In the genomic region with DNA sequence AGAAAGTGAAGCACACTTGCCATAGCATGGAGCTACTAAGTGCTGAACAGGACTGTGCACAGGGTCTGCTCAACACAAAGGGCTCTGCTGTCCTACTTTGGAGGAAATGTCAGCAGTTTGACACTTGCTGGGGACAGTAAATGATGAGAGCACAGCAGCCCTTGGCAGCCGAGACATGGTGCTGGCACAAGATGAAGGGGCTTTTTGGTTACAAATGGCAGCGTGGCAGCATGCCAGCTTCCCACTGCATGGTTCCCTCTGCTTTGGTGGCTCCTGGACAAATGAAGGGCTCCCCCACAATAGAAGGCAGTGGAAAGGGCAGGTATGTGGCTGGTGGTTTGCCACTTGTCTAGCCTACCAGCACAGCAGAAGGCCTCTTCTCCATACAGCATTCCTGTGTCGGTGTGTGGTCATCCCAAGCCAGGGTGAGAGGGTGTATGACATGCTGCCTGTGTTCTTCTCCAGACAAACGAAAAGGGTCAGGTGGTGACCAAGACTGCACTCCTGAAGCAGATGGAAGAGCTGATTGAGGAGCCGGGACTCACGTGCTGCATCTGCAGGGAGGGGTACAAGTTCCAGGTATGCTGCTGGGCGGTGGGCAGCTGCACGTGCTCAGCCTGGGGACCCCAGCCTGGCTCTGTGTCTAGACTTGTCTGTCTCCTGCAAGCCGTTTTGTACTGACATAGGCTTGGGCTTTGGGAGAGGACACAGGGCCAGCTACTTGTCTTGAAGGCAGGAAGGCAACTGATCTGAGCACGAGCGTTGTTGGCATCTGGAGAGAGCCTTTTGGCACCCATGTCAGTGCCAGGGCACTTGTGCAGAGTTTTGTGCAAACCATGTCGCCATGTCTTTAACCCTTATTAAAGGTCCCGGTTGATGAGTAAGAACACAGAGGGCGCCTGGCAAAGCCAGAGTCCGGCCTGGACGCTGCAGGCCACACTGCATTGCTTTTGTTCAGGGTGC, we compare ENCODE assay signal across 10 mouse cellular contexts. TPM values are rescaled to one million over a fixed set of nuclear protein-coding genes. Genes with fewer than 3 reads are reported as not detected.
DNase-seq lines count a peak whose midpoint lies in the region; ATAC-seq lines count a peak whose summit lies in the region.
"Had no signal": no experiment of that assay in that cellular context is flagged by ENCODE, and none has a peak within 500 bp of the region (broad histone marks: within the 10 kb centered on the region; RNA-seq: fewer than 3 reads in every experiment).

No protein-coding gene starts in this region.

- DNase-seq in cerebellum, adult 8-10 months: no peak
- DNase-seq in lung, postnatal 10 days: peak; percentile 41
- no peak for DNase-seq in lung, postnatal 14 days
- peak; percentile 62 for DNase-seq in cerebellum, adult 11-12 months
- no peak for DNase-seq in c-Kit-positive CD71-positive TER-119-positive erythroid progenitor cells, embryonic 14.5 days (ENCODE audit: low spot score)
- DNase-seq: heart, postnatal 4 days had no signal

- no peaks in the 10 kb centered on the region for H3K27me3 ChIP-seq in midbrain, embryonic 16.5 days (ENCODE audit: control insufficient read depth, insufficient read depth, low read depth, low read length)
- H3K27me3 ChIP-seq: limb, embryonic 13.5 days had no signal

- no peaks in the 10 kb centered on the region for H3K4me1 ChIP-seq in midbrain, embryonic 16.5 days (ENCODE audit: control insufficient read depth, insufficient read depth, low read length)
- H3K4me1 ChIP-seq: limb, embryonic 13.5 days had no signal

- H3K9me3 ChIP-seq in midbrain, embryonic 16.5 days (replicated peaks; ENCODE audit: control insufficient read depth, low read length, poor library complexity, severe bottlenecking): no peaks in the 10 kb centered on the region
- H3K9me3 ChIP-seq: limb, embryonic 13.5 days had no signal

- 82% methylated on average over 16 of the region's 16 CpGs for WGBS in midbrain, embryonic 16.5 days

- H3K4me3 ChIP-seq in midbrain, embryonic 16.5 days (ENCODE audit: low read depth, low read length): no peak overlapping the region
- H3K4me3 ChIP-seq: limb, embryonic 13.5 days had no signal

- peak overlapping the region; percentile 29; the same call in 1 of the 2 replicates for H3K27ac ChIP-seq in midbrain, embryonic 16.5 days (ENCODE audit: low read length)
- H3K27ac ChIP-seq: limb, embryonic 13.5 days had no signal

- no peak overlapping the region for H3K4me2 ChIP-seq in midbrain, embryonic 16.5 days (ENCODE audit: low read length)
- H3K4me2 ChIP-seq: limb, embryonic 13.5 days had no signal

- H3K36me3 ChIP-seq in midbrain, embryonic 16.5 days (ENCODE audit: control insufficient read depth, insufficient read depth, low read length): peaks cover 59% of the 10 kb centered on the region

- peak; percentile 47; the same call in 1 of the 2 replicates for ATAC-seq in cerebellum, adult (ENCODE audit: insufficient number of reproducible peaks, low FRiP score, low TSS enrichment)
- ATAC-seq in midbrain, embryonic 16.5 days: peak; percentile 70
- no peak for ATAC-seq in megakaryocyte-erythroid progenitor cell, adult 5-6 weeks (replicated peaks; ENCODE audit: low FRiP score, low TSS enrichment, poor library complexity, severe bottlenecking)

- H3K9ac ChIP-seq in midbrain, embryonic 16.5 days (ENCODE audit: low read depth, low read length): no peak overlapping the region
- H3K9ac ChIP-seq: limb, embryonic 13.5 days had no signal

RNA-seq across cellular contexts. Expression of a gene that starts 53.4 kb away (rescaled TPM):
- polyA plus RNA-seq in midbrain, embryonic 16.5 days (2015; fragmentation: Nextera tagmentation; extraction: Ambion mirVana): 3.5 and 3.8 TPM in 2 replicates
- total RNA-seq in megakaryocyte-erythroid progenitor cell, adult 5-6 weeks (2014; fragmentation: Nextera tagmentation): 0.35 and 0.37 TPM in 2 replicates
- 0.23 and 0.34 TPM in 2 replicates for total RNA-seq in megakaryocyte-erythroid progenitor cell, adult 5-6 weeks (2017)

Comparison
In these comparisons a context has a peak if more than half of its experiments do, and no peak if none do; other contexts are left out.
1. DNase-seq: peak in lung, postnatal 10 days (single experiment) and cerebellum, adult 11-12 months (single experiment); none in cerebellum, adult 8-10 months (single experiment), lung, postnatal 14 days (single experiment) and c-Kit-positive CD71-positive TER-119-positive erythroid progenitor cells, embryonic 14.5 days (single experiment).